Mouse (Mus musculus) ES-Bruce4 (cell line): ENCODE results near the gene Ece1. TPM values are rescaled to one million over a fixed set of nuclear protein-coding genes. Genes with fewer than 3 reads are reported as not detected.

Source experiments
- H3K27ac ChIP-seq: 2 replicates; pipeline ENCODE4 v1.5.1; 2012; ENCODE audit warnings: low read length, inconsistent platforms; ENCODE audit not compliant: insufficient read depth
- H3K27me3 ChIP-seq: 2 replicates; pipeline ENCODE4 v1.6.1; 2012; ENCODE audit warnings: mild to moderate bottlenecking, low read length, inconsistent platforms; ENCODE audit not compliant: control insufficient read depth, poor library complexity, insufficient read depth, severe bottlenecking
- H3K36me3 ChIP-seq: 2 replicates; pipeline ENCODE4 v1.6.1; 2012; ENCODE audit warnings: inconsistent platforms, mild to moderate bottlenecking, low read length, moderate library complexity; ENCODE audit not compliant: control insufficient read depth, poor library complexity, insufficient read depth, severe bottlenecking
- H3K4me1 ChIP-seq: one replicate; pipeline ENCODE4 v1.8.1; 2011; ENCODE audit warnings: low read length; ENCODE audit not compliant: control insufficient read depth, insufficient read depth
- H3K4me3 ChIP-seq: 2 replicates; pipeline ENCODE4 v1.5.1; 2011; ENCODE audit warnings: low read depth, mild to moderate bottlenecking, low read length
- H3K9ac ChIP-seq: 2 replicates; pipeline ENCODE4 v1.6.1; 2012; ENCODE audit warnings: low read depth, mild to moderate bottlenecking, inconsistent platforms; ENCODE audit not compliant: poor library complexity, severe bottlenecking
- H3K9me3 ChIP-seq: replicated peaks from 2 replicates; pipeline ENCODE4 v1.6.1; 2012; ENCODE audit warnings: mild to moderate bottlenecking, low read length, inconsistent platforms; ENCODE audit not compliant: control insufficient read depth, poor library complexity, insufficient read depth, severe bottlenecking
- CTCF ChIP-seq: IDR thresholded peaks from one replicate; pipeline ENCODE4 v1.8.1; 2011; ENCODE audit warnings: low read depth, low read length
- EP300 ChIP-seq: IDR thresholded peaks from 2 replicates; pipeline ENCODE4 v1.6.1; 2011; ENCODE audit warnings: low read depth, low read length; ENCODE audit not compliant: insufficient read depth
- POLR2A ChIP-seq: IDR thresholded peaks from one replicate; pipeline ENCODE4 v1.8.1; 2011; ENCODE audit warnings: low read length; ENCODE audit not compliant: insufficient read depth
- polyA plus RNA-seq: library from polyadenylated mRNA; stranded (reverse); fragments of >200 nt; gene quantifications from 2 replicates; pipeline ENCODE4 v1.2.4, GENCODE M21; 2011; ENCODE audit warnings: low read depth; ENCODE audit not compliant: missing spikeins, insufficient read depth, insufficient read length

Gene Ece1
- polyA plus RNA-seq, 1 experiment = 28.3 TPM

GRCm38 (mm10) chr4:137927741-137928535 lies 65.9 kb downstream of the Ece1 start:
- Histone ChIP-seq H3K9me3 (no peaks in the 10 kb centered on the region), H3K27ac (no peak overlapping the region), H3K9ac (no peak overlapping the region), H3K4me1 (no peaks in the 10 kb centered on the region), H3K36me3 (no peaks in the 10 kb centered on the region), H3K4me3 (no peak overlapping the region), H3K27me3 (no peaks in the 10 kb centered on the region)
- TF ChIP-seq CTCF (no peak), POLR2A (no peak), EP300 (no peak)

DNA sequence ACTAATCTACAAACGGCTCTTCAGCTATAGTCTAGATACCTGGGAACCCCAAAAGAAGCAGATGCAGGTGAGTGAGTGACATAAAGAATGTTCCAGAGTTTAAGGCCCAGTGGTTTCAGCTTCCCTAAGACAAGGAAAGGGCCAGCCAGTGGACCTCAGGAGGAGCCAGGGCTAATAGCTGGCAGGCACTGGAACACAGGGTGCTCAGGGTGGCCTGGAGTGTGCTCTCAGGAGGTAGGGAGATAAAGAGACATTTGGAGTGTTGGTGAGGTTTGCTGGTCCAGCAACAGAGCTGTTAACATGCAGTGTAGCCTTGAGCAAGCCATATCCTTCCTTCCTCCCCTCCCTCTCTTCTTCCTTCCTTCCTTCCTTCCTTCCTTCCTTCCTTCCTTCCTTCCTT lies 66.8 kb downstream of the Ece1 start:
- no peaks in the 10 kb centered on the region for H3K9me3 ChIP-seq
- no peaks in the 10 kb centered on the region for H3K4me1 ChIP-seq
- TF ChIP-seq CTCF (no peak), EP300 (no peak), POLR2A (no peak)
- no peak overlapping the region for H3K9ac ChIP-seq
- no peaks in the 10 kb centered on the region for H3K27me3 ChIP-seq
- no peak overlapping the region for H3K27ac ChIP-seq
- no peaks in the 10 kb centered on the region for H3K36me3 ChIP-seq
- no peak overlapping the region for H3K4me3 ChIP-seq

GRCm38 (mm10) chr4:137929341-137930016 lies 67.4 kb downstream of the Ece1 start:
- Histone ChIP-seq H3K36me3 (no peaks in the 10 kb centered on the region), H3K9ac (no peak overlapping the region), H3K27me3 (no peaks in the 10 kb centered on the region), H3K9me3 (no peaks in the 10 kb centered on the region), H3K4me1 (no peaks in the 10 kb centered on the region), H3K4me3 (no peak overlapping the region), H3K27ac (no peak overlapping the region)
- TF ChIP-seq POLR2A = no peak
- no peak for TF ChIP-seq CTCF
- TF ChIP-seq EP300 = no peak

DNA sequence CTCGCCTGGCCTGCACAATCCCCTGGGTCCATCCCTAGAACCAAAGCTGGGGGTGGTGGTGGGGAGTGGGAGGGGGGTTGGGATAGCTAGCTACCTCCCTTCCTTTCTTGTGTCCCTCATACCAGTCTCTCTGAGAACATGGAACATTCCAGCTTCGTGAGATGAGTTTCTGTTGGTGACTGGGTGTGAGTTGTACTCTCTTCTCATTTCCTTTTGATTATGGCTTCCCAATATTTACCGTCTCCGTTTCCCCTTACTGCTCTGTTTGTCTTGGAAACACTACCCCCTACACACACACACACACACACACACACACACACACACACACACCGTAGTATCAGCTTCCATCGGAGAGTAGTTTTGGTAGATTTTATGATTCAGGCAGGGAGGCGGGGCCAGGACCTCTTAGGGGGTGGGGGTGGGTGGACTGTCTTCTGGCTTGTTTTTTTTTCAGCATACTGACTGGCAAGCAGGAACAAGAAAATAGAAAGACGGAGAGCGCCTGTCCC lies 68.5 kb downstream of the Ece1 start:
- Histone ChIP-seq H3K4me1 (no peaks in the 10 kb centered on the region), H3K4me3 (no peak overlapping the region), H3K9me3 (no peaks in the 10 kb centered on the region), H3K9ac (no peak overlapping the region), H3K36me3 (no peaks in the 10 kb centered on the region), H3K27me3 (no peaks in the 10 kb centered on the region), H3K27ac (no peak overlapping the region)
- TF ChIP-seq EP300 = no peak
- no peak for TF ChIP-seq POLR2A
- TF ChIP-seq CTCF = no peak

DNA sequence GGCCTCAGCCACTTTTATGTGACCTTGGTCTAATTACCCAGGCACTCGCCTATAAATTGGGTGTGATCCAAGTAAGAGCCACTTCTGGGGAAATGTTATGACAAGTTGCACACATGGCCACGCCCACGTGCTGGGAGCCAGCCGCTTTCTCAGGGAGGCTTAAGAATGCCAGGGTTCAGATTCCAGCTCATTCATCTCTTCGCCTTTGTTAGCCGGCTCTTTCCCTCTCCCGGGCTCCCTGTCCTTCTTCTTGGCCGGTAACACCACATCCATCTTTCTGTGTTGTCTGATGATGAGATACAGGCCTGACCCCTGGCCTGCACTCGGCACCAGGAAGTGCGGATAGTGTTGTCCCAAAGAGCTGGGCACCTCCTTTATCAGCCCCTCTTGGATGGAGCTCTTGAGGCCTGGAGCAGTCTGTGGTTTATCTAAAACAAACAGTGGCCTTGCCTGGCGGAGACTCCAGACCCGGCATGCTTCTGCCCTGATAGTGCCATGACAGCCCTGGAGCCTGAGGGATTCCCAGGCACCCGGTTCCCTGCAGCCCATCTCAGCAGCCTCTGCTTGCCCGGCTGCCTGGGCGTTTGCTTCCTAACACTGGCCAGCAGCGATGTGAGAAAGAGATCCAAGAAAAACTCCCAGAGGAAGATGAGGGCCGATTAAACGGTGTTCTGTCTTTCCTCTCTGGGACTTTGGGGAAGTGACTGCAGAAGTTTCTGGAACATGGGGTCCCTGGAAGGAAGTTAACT lies 69.1 kb downstream of the Ece1 start:
- H3K4me1 ChIP-seq = no peaks in the 10 kb centered on the region
- no peaks in the 10 kb centered on the region for H3K27me3 ChIP-seq
- H3K36me3 ChIP-seq = no peaks in the 10 kb centered on the region
- no peak overlapping the region for H3K4me3 ChIP-seq
- no peak overlapping the region for H3K9ac ChIP-seq
- H3K27ac ChIP-seq = no peak overlapping the region
- TF ChIP-seq CTCF = no peak
- TF ChIP-seq EP300 = no peak
- TF ChIP-seq POLR2A = no peak
- no peaks in the 10 kb centered on the region for H3K9me3 ChIP-seq

GRCm38 (mm10) chr4:137932554-137933178 lies 70.6 kb downstream of the Ece1 start:
- Histone ChIP-seq H3K9me3 (no peaks in the 10 kb centered on the region), H3K4me1 (no peaks in the 10 kb centered on the region), H3K27ac (no peak overlapping the region), H3K36me3 (no peaks in the 10 kb centered on the region), H3K9ac (no peak overlapping the region), H3K27me3 (no peaks in the 10 kb centered on the region), H3K4me3 (no peak overlapping the region)
- no peak for TF ChIP-seq CTCF
- no peak for TF ChIP-seq EP300
- TF ChIP-seq POLR2A = no peak
